18 mouse cellular contexts compared by ENCODE assay signal in the genomic region with DNA sequence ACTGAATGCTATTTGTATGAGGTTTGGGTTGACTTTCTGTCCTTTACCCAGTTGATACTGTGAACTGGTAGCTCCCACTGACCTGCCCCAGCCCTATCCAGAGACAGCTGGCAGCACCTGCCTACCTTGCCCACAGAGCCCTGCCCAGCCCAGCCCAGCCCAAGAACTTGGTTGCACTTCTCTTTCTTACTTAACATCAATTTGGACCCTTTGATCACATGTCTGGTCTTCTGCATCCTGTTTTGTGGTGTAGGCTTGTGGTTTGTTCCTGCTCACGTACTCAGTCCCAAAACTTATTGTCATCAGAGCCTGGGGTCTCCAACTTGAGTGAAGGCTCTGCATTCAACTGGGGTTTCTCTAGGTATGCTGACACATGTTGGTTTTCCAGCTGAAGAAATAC. TPM values are rescaled to one million over a fixed set of nuclear protein-coding genes. Genes with fewer than 3 reads are reported as not detected.
DNase-seq lines count a peak whose midpoint lies in the region; ATAC-seq lines count a peak whose summit lies in the region.
"Had no signal": no experiment of that assay in that cellular context is flagged by ENCODE, and none has a peak within 500 bp of the region (broad histone marks: within the 10 kb centered on the region; RNA-seq: fewer than 3 reads in every experiment).

No protein-coding gene starts in this region.

- peak; percentile 89 for ATAC-seq in granulocyte monocyte progenitor cell, adult 5-6 weeks (replicated peaks; ENCODE audit: poor library complexity, severe bottlenecking)
- ATAC-seq in megakaryocyte progenitor cell, adult 5-6 weeks (replicated peaks; ENCODE audit: poor library complexity), result peak; percentile 87
- ATAC-seq: forebrain, embryonic 15.5 days; hindbrain, postnatal 0 days; intestine, embryonic 15.5 days had no signal

- intact Hi-C loops in gastrocnemius, postnatal 36 days (cut with DNase I), result no loop called here

- DNase-seq in 416B (ENCODE audit: low read depth) (peak; percentile 42), A20 (ENCODE audit: low read depth, low spot score) (peak; percentile 72)
- DNase-seq in natural killer cell, adult 2 months (ENCODE audit: low spot score in 2 of 2), result no peak
- no peak for DNase-seq in gastrocnemius, postnatal 36 days
- DNase-seq in kidney, postnatal 14 days, result no peak
- DNase-seq: adrenal gland, postnatal 10 days; cerebellum, adult 11 months; cerebellum, adult 8-10 months; cerebellum, postnatal 14 days; gastrocnemius, postnatal 10 days; heart, postnatal 4 days had no signal

RNA-seq across cellular contexts. Expression of gene Sun3, which starts 11.2 kb away (rescaled TPM):
- not detected in 2 replicates for total RNA-seq in granulocyte monocyte progenitor cell, adult 5-6 weeks (2014; fragmentation: Nextera tagmentation)
- not detected in 2 replicates for total RNA-seq in granulocyte monocyte progenitor cell, adult 5-6 weeks (2017)
- total RNA-seq in megakaryocyte progenitor cell, adult 5-6 weeks (2015), result not detected in 2 replicates
- not detected in 2 replicates for total RNA-seq in megakaryocyte progenitor cell, adult 5-6 weeks (2017)
- total RNA-seq in gastrocnemius, postnatal 36 days (2021), result not detected
- total RNA-seq: adrenal gland, postnatal 10 days; adrenal gland, postnatal 4 days; ES-E14; gastrocnemius, postnatal 10 days; hindbrain, postnatal 0 days had no signal

RNA-seq across cellular contexts. Expression of gene Gm11992, which starts 11.6 kb away (rescaled TPM):
- 0.49 TPM in 1 of 2 replicates, not detected in the other for total RNA-seq in granulocyte monocyte progenitor cell, adult 5-6 weeks (2014; fragmentation: Nextera tagmentation)
- 0.41 TPM in 1 of 2 replicates, not detected in the other for total RNA-seq in granulocyte monocyte progenitor cell, adult 5-6 weeks (2017)
- total RNA-seq in megakaryocyte progenitor cell, adult 5-6 weeks (2015), result 0.51 TPM in 1 of 2 replicates, not detected in the other
- total RNA-seq in megakaryocyte progenitor cell, adult 5-6 weeks (2017), result 0.88 TPM in 1 of 2 replicates, not detected in the other
- not detected for total RNA-seq in gastrocnemius, postnatal 36 days (2021)
- total RNA-seq: gastrocnemius, postnatal 10 days had no signal

RNA-seq across cellular contexts. Expression of gene Hus1, which starts 49.0 kb away (rescaled TPM):
- 19.7 and 29.7 TPM in 2 replicates for total RNA-seq in granulocyte monocyte progenitor cell, adult 5-6 weeks (2014; fragmentation: Nextera tagmentation)
- 15.9 and 28.6 TPM in 2 replicates for total RNA-seq in granulocyte monocyte progenitor cell, adult 5-6 weeks (2017)
- total RNA-seq in megakaryocyte progenitor cell, adult 5-6 weeks (2015), result 21.2 and 29.5 TPM in 2 replicates
- total RNA-seq in megakaryocyte progenitor cell, adult 5-6 weeks (2017), result 17.5 and 23.7 TPM in 2 replicates
- 1 to 10 TPM; 7.0 to 7.7 TPM for total RNA-seq in gastrocnemius, postnatal 36 days (2021)

RNA-seq across cellular contexts. Expression of gene Upp1, which starts 57.9 kb away (rescaled TPM):
- not detected in 2 replicates for total RNA-seq in granulocyte monocyte progenitor cell, adult 5-6 weeks (2014; fragmentation: Nextera tagmentation)
- total RNA-seq in granulocyte monocyte progenitor cell, adult 5-6 weeks (2017), result not detected in 2 replicates
- total RNA-seq in megakaryocyte progenitor cell, adult 5-6 weeks (2015), result 0.89 TPM in 1 of 2 replicates, not detected in the other
- total RNA-seq in megakaryocyte progenitor cell, adult 5-6 weeks (2017), result not detected in 2 replicates
- total RNA-seq in gastrocnemius, postnatal 36 days (2021), result under 1 TPM; 0.37 to 0.41 TPM

Comparison
In these comparisons a context has a peak if more than half of its experiments do, and no peak if none do; other contexts are left out.
1. DNase-seq: peak in 416B (single experiment) and A20 (single experiment); none in natural killer cell, adult 2 months (0 of 2), gastrocnemius, postnatal 36 days (0 of 2) and kidney, postnatal 14 days (single experiment).